Mouse (Mus musculus) midbrain, embryonic 10.5 days (tissue): ENCODE results near the gene Tfcp2l1. TPM values are rescaled to one million over a fixed set of nuclear protein-coding genes. Genes with fewer than 3 reads are reported as not detected.

Experiments used
- DNase-seq: peaks from one replicate; pipeline ENCODE4 v3.0.0-alpha.2; 2017; ENCODE audit warnings: low spot score
- H3K27ac ChIP-seq: fragments of 300-500 bp; sonication (generic); replicated peaks from 2 replicates; pipeline ENCODE4 v1.5.1; 2016; ENCODE audit warnings: mild to moderate bottlenecking
- H3K27me3 ChIP-seq: fragments of 300-500 bp; sonication (generic); 2 replicates; pipeline ENCODE4 v1.6.1; 2016; ENCODE audit warnings: low read depth, mild to moderate bottlenecking; ENCODE audit not compliant: poor library complexity, severe bottlenecking
- H3K36me3 ChIP-seq: fragments of 300-500 bp; sonication (generic); 2 replicates; pipeline ENCODE4 v1.6.1; 2016; ENCODE audit warnings: mild to moderate bottlenecking, moderate library complexity
- H3K4me1 ChIP-seq: fragments of 300-500 bp; sonication (generic); 2 replicates; pipeline ENCODE4 v1.6.1; 2016
- H3K4me3 ChIP-seq: fragments of 300-500 bp; sonication (generic); 2 replicates; pipeline ENCODE4 v1.5.1; 2016; ENCODE audit warnings: mild to moderate bottlenecking, moderate library complexity
- H3K9me3 ChIP-seq: fragments of 300-500 bp; sonication (generic); replicated peaks from 2 replicates; pipeline ENCODE4 v1.6.1; 2016; ENCODE audit warnings: mild to moderate bottlenecking
- WGBS: fragments of 180-500 bp; shearing (Covaris S2); methylation state at CpG from one replicate; pipeline ENCODE4 v1.1.7; 2016; 5-methylcytosine and 5-hydroxymethylcytosine counted together
- polyA plus RNA-seq: library from polyadenylated mRNA; unstranded; fragments of >200 nt; fragmentation: Nextera tagmentation; extraction: Ambion mirVana; gene quantifications from 2 replicates; pipeline ENCODE4 v1.2.1, GENCODE M21; 2016

Gene Tfcp2l1
- polyA plus RNA-seq, 1 experiment from 2014 or later, result 0.20 TPM

DNA sequence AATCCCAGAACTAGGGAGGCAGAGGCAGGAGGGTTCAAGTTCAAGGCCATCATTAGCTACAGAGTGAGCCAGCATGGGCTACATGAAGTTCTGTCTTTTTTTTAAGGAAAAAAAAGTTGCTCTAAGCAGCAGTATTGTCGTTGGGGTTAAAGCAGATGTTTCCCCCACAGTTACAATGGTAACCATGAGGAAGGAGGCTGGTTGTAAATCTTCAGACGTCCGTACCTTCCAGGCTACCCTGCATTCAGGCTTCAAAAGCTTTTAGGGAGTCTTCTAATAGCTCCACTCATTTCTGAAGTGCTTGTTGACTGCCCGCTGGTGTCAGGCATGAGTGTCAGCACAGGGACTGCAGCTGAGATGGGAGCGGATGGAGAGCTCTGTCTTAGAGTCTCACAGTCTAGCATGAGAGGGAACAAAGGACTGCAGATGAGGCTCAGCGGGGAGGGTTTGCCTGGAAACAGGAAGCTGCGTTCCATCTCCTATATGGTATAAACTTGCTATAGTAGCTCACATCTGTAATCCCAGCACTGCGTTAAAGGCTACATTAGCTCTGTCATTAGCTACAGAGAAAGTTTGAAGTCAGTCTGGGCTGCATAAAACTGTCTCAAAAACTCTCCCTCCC, 92.8 kb downstream of the Tfcp2l1 start:
- H3K9me3 ChIP-seq, result no peaks in the 10 kb centered on the region
- DNase-seq, result no peak
- H3K27ac ChIP-seq, result no peak overlapping the region
- H3K4me3 ChIP-seq, result no peak overlapping the region
- H3K36me3 ChIP-seq, result no peaks in the 10 kb centered on the region
- WGBS, result 71% methylated on average over 8 of the region's 8 CpGs
- no peaks in the 10 kb centered on the region for H3K4me1 ChIP-seq
- no peaks in the 10 kb centered on the region for H3K27me3 ChIP-seq

DNA sequence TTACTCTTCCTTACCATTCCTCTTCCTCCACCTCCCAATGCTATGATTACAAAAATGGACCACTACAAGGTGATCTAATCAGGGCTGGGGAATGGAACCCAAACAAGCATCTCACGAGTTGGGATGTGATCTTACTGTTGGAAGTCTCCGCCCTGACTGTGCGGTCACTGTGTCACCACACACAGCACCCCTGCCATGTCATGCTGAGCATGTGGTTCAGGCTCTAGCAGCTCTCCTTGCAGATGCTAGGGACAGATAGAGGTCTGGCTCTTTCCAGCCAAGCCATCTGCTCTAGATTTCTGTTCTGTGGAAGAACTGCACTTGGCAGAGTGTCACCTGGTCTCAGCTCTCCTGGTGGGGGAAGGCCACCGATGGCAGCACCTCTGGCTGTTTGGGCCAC, 99.3 kb downstream of the Tfcp2l1 start:
- H3K27me3 ChIP-seq, result no peaks in the 10 kb centered on the region
- no peak for DNase-seq
- no peak overlapping the region for H3K27ac ChIP-seq
- H3K4me3 ChIP-seq, result no peak overlapping the region
- no peaks in the 10 kb centered on the region for H3K36me3 ChIP-seq
- no peaks in the 10 kb centered on the region for H3K9me3 ChIP-seq
- H3K4me1 ChIP-seq, result peaks cover 11% of the 10 kb centered on the region
- 89% methylated on average over 4 of the region's 4 CpGs for WGBS

DNA sequence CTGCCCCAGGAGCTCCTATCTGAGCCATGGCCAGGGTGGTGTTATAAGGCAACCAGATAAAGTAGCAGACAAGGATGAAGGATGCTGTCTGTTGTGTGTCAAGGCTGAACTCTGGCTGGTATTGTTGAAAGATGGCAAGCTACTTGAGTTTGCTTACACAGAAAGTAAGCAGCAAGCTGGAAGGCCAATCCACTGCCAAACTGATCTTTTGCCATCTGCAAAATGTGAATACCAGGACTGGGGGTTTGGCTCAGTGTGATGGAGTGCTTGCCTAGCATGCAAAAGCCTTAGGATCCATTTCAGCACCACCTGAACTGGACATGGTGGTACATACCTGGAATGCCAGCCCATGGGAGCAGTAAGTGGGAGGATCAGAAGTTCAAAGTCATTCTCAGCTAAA, 101.1 kb downstream of the Tfcp2l1 start:
- no peaks in the 10 kb centered on the region for H3K36me3 ChIP-seq
- no peak overlapping the region for H3K4me3 ChIP-seq
- peaks cover 11% of the 10 kb centered on the region for H3K4me1 ChIP-seq
- H3K9me3 ChIP-seq, result no peaks in the 10 kb centered on the region
- no peaks in the 10 kb centered on the region for H3K27me3 ChIP-seq
- H3K27ac ChIP-seq, result no peak overlapping the region
- DNase-seq, result no peak

Other genes starting within 250 kb of the Tfcp2l1 start
- 87.3 and 106 TPM in 2 replicates for gene Clasp1, start 238.9 kb upstream of the Tfcp2l1 start, polyA plus RNA-seq